Mouse (Mus musculus) ES-E14 (cell line): ENCODE measurements at regions not wholly inside any gene's neighbourhood (a gene's known extent, or its start where the extent isn't known, plus 50 kb on each side); places are given as distances from the start of the nearest gene placed in this dataset.

ENCODE experiments used
- CHD2 ChIP-seq: IDR thresholded peaks from 2 replicates; pipeline ENCODE4 v1.6.1; 2014; ENCODE audit warnings: mild to moderate bottlenecking, low read depth, low read length, inconsistent platforms
- HCFC1 ChIP-seq: IDR thresholded peaks from 2 replicates; pipeline ENCODE4 v1.6.1; 2012; ENCODE audit warnings: low read length, inconsistent platforms, borderline replicate concordance; ENCODE audit not compliant: insufficient read depth
- ZNF384 ChIP-seq: IDR thresholded peaks from 2 replicates; pipeline ENCODE4 v1.6.1; 2012; ENCODE audit warnings: low read depth, low read length, inconsistent platforms

DNA sequence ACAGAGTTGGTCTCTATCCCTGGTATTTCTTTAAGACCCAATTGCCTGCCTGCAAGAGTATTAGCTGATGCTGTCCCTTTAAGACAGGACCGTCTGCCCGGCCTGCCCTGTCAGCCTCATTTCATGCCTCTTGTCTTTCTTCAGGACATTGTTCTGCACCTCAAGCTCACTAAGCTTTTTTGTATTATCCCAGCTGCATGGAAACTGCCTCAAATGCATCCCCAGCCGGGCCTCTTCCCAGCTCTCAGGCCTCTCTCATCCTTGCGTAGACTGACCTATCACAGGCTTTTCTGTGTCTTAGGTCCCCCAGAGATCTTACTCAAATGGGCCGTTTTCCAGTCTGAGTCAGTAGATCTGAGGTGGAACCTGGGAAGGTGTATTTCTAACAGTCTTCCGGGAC is 316.2 kb downstream of the Sox2 start:
- TF ChIP-seq ZNF384: no peak
- no peak for TF ChIP-seq HCFC1
- TF ChIP-seq CHD2: no peak
